Mouse (Mus musculus) megakaryocyte, adult 5-6 weeks (primary cell): Measurements from ENCODE around the gene Ache. TPM values are rescaled to one million over a fixed set of nuclear protein-coding genes. Genes with fewer than 3 reads are reported as not detected.

Source experiments
- ATAC-seq: 2 replicates; pipeline ENCODE4 v1.8.0; 2016; ENCODE audit warnings: mild to moderate bottlenecking, inconsistent platforms; ENCODE audit not compliant: poor library complexity, severe bottlenecking
- total RNA-seq, 2 experiments: library from RNA; stranded (forward) in 1 of 2; stranded (reverse) in 1 of 2; fragments of 153-499, 151-499 nt in 1 of 2; fragments of 221-1000, 200-1000 nt in 1 of 2; gene quantifications; 2 replicates each; pipeline versions ENCODE4 v1.2.3 to v1.2.4; 2015 to 2017

Gene Ache
- total RNA-seq, 2 experiments from 2014 or later, result 0.07 to 0.09 TPM

GRCm38 (mm10) chr5:137332857-137333511 lies 45.7 kb downstream of the Ache start:
- ATAC-seq, result no peak

GRCm38 (mm10) chr5:137333512-137334174 lies 46.3 kb downstream of the Ache start, which contains the start of gene Slc12a9:
Gene Slc12a9, minus strand, starts transcription at chr5:137333597.
- ATAC-seq, result peak; percentile 95

- no peak for ATAC-seq
Measured at GRCm38 (mm10) chr5:137334317-137334716, 47.0 kb downstream of the Ache start.

GRCm38 (mm10) chr5:137335066-137335465 lies 47.7 kb downstream of the Ache start:
- ATAC-seq, result no peak

GRCm38 (mm10) chr5:137337190-137337589 lies 49.9 kb downstream of the Ache start:
- ATAC-seq, result no peak

GRCm38 (mm10) chr5:137338256-137338655 lies 50.9 kb downstream of the Ache start:
- ATAC-seq, result peak; percentile 43; the same call in 1 of the 2 replicates

- no peak for ATAC-seq
Measured at GRCm38 (mm10) chr5:137338663-137339289, 51.5 kb downstream of the Ache start.

- no peak for ATAC-seq
Measured at GRCm38 (mm10) chr5:137339290-137339979, 52.1 kb downstream of the Ache start.

- ATAC-seq, result no peak
Measured at GRCm38 (mm10) chr5:137340222-137340621, 52.9 kb downstream of the Ache start.

- ATAC-seq, result no peak
Measured at GRCm38 (mm10) chr5:137342407-137343012, 55.2 kb downstream of the Ache start.

GRCm38 (mm10) chr5:137343412-137343811 lies 56.1 kb downstream of the Ache start:
- no peak for ATAC-seq

- ATAC-seq, result no peak
Measured at GRCm38 (mm10) chr5:137343869-137344268, 56.5 kb downstream of the Ache start.

Other genes starting within 250 kb of the Ache start
- 19.1 and 19.6 TPM in 2 replicates for gene Ap1s1, start 241.4 kb upstream of the Ache start, total RNA-seq (2015)
- 43.3 and 47.2 TPM in 2 replicates for gene Ap1s1, start 241.4 kb upstream of the Ache start, total RNA-seq (2017)
- not detected in 2 replicates for gene Serpine1, start 215.3 kb upstream of the Ache start, total RNA-seq (2015)
- gene Serpine1, start 215.3 kb upstream of the Ache start, total RNA-seq (2017), result not detected in 2 replicates
- gene Trim56, start 171.3 kb upstream of the Ache start, total RNA-seq (2015), result 12.4 and 13.5 TPM in 2 replicates
- gene Trim56, start 171.3 kb upstream of the Ache start, total RNA-seq (2017), result 28.7 and 32.4 TPM in 2 replicates
- gene Muc3, start 138.2 kb upstream of the Ache start, total RNA-seq (2015), result not detected in 2 replicates
- gene Muc3, start 138.2 kb upstream of the Ache start, total RNA-seq (2017), result not detected in 2 replicates
- 0.87 and 1.4 TPM in 2 replicates for gene Muc3a, start 75.1 kb upstream of the Ache start, total RNA-seq (2015)
- 0.08 and 0.29 TPM in 2 replicates for gene Muc3a, start 75.1 kb upstream of the Ache start, total RNA-seq (2017)
- 0.18 and 1.4 TPM in 2 replicates for gene Ufsp1, start 7.1 kb downstream of the Ache start, total RNA-seq (2015)
- 0.24 and 0.59 TPM in 2 replicates for gene Ufsp1, start 7.1 kb downstream of the Ache start, total RNA-seq (2017)
- gene Srrt, start 20.2 kb downstream of the Ache start, total RNA-seq (2015), result 71.9 and 97.1 TPM in 2 replicates
- 158 and 222 TPM in 2 replicates for gene Srrt, start 20.2 kb downstream of the Ache start, total RNA-seq (2017)
- gene Trip6, start 26.9 kb downstream of the Ache start, total RNA-seq (2015), result 4.1 and 4.2 TPM in 2 replicates
- gene Trip6, start 26.9 kb downstream of the Ache start, total RNA-seq (2017), result 2.1 and 2.9 TPM in 2 replicates
- gene Slc12a9, start 46.1 kb downstream of the Ache start, total RNA-seq (2015), result 12.8 and 13.4 TPM in 2 replicates
- gene Slc12a9, start 46.1 kb downstream of the Ache start, total RNA-seq (2017), result 20.9 and 21.6 TPM in 2 replicates
- 0.16 TPM in 1 of 2 replicates, not detected in the other for gene Ephb4, start 62.6 kb downstream of the Ache start, total RNA-seq (2015)
- not detected in 2 replicates for gene Ephb4, start 62.6 kb downstream of the Ache start, total RNA-seq (2017)
- gene Zan, start 189.5 kb downstream of the Ache start, total RNA-seq (2015), result 0.04 TPM in 1 of 2 replicates, not detected in the other
- not detected in 2 replicates for gene Zan, start 189.5 kb downstream of the Ache start, total RNA-seq (2017)
- 20.4 and 27.5 TPM in 2 replicates for gene Pop7, start 215.0 kb downstream of the Ache start, total RNA-seq (2015)
- 11.9 and 14.9 TPM in 2 replicates for gene Pop7, start 215.0 kb downstream of the Ache start, total RNA-seq (2017)
- 8.3 and 8.5 TPM in 2 replicates for gene Gigyf1, start 231.0 kb downstream of the Ache start, total RNA-seq (2015)
- 5.6 and 5.9 TPM in 2 replicates for gene Gigyf1, start 231.0 kb downstream of the Ache start, total RNA-seq (2017)
- gene Epo, start 245.7 kb downstream of the Ache start, total RNA-seq (2015), result not detected in 2 replicates
- not detected in 2 replicates for gene Epo, start 245.7 kb downstream of the Ache start, total RNA-seq (2017)
- 393 and 449 TPM in 2 replicates for gene Gnb2, start 246.0 kb downstream of the Ache start, total RNA-seq (2015)
- 377 and 389 TPM in 2 replicates for gene Gnb2, start 246.0 kb downstream of the Ache start, total RNA-seq (2017)